8 mouse cellular contexts compared by ENCODE assay signal in genomic region chr3:32615376-32615775, GRCm38 (mm10). TPM values are rescaled to one million over a fixed set of nuclear protein-coding genes. Genes with fewer than 3 reads are reported as not detected.
A peak's percentile ranks its signal among the peaks of the same experiment; 100 is the strongest.
DNase-seq lines count a peak whose midpoint lies in the region; ATAC-seq and TF ChIP-seq lines count a peak whose summit lies in the region.

No protein-coding gene starts in this region.

- ATAC-seq in kidney, postnatal 0 days (replicated peaks; ENCODE audit: low FRiP score, low read depth), result no peak
- ATAC-seq in embryonic facial prominence, embryonic 11.5 days (replicated peaks; ENCODE audit: insufficient number of reproducible peaks, low FRiP score, low TSS enrichment, low read depth), result no peak
- no peak for ATAC-seq in intestine, embryonic 15.5 days
- no peak for ATAC-seq in neural tube, embryonic 12.5 days (ENCODE audit: low FRiP score, low read depth)

- H3K36me3 ChIP-seq in kidney, postnatal 0 days (ENCODE audit: insufficient read depth, low read length), result no peaks in the 10 kb centered on the region
- H3K36me3 ChIP-seq in embryonic facial prominence, embryonic 11.5 days (replicated peaks; ENCODE audit: control insufficient read depth, insufficient read depth, low read depth, low read length), result no peaks in the 10 kb centered on the region
- H3K36me3 ChIP-seq in intestine, embryonic 15.5 days, result no peaks in the 10 kb centered on the region
- H3K36me3 ChIP-seq in neural tube, embryonic 12.5 days, result no peaks in the 10 kb centered on the region

- H3K4me3 ChIP-seq in kidney, postnatal 0 days (replicated peaks; ENCODE audit: low read depth, low read length), result peak overlapping the region; percentile 60
- peak overlapping the region; percentile 65; the same call in 1 of the 2 replicates for H3K4me3 ChIP-seq in embryonic facial prominence, embryonic 11.5 days (ENCODE audit: low read depth, low read length)
- peak overlapping the region; percentile 71 for H3K4me3 ChIP-seq in intestine, embryonic 15.5 days (replicated peaks)
- H3K4me3 ChIP-seq in neural tube, embryonic 12.5 days, result no peak overlapping the region

- 46% methylated on average over 5 of the region's 5 CpGs for WGBS in kidney, postnatal 0 days
- 73% methylated on average over 5 of the region's 5 CpGs for WGBS in embryonic facial prominence, embryonic 11.5 days
- WGBS in intestine, embryonic 15.5 days, result 40% methylated on average over 5 of the region's 5 CpGs
- WGBS in neural tube, embryonic 12.5 days, result 84% methylated on average over 5 of the region's 5 CpGs

- no peaks in the 10 kb centered on the region for H3K27me3 ChIP-seq in kidney, postnatal 0 days (ENCODE audit: insufficient read depth, low read length)
- no peaks in the 10 kb centered on the region for H3K27me3 ChIP-seq in embryonic facial prominence, embryonic 11.5 days (ENCODE audit: control insufficient read depth, insufficient read depth, low read length)
- no peaks in the 10 kb centered on the region for H3K27me3 ChIP-seq in intestine, embryonic 15.5 days (replicated peaks)
- H3K27me3 ChIP-seq in neural tube, embryonic 12.5 days (replicated peaks), result no peaks in the 10 kb centered on the region

- H3K9ac ChIP-seq in kidney, postnatal 0 days (ENCODE audit: low read depth, low read length), result no peak overlapping the region
- no peak overlapping the region for H3K9ac ChIP-seq in embryonic facial prominence, embryonic 11.5 days (replicated peaks; ENCODE audit: low read length)
- H3K9ac ChIP-seq in intestine, embryonic 15.5 days, result no peak overlapping the region
- H3K9ac ChIP-seq in neural tube, embryonic 12.5 days, result no peak overlapping the region

- DNase-seq in kidney, postnatal 0 days (ENCODE audit: low spot score), result no peak
- DNase-seq in kidney, adult 8-10 months, result no peak
- no peak for DNase-seq in embryonic facial prominence, embryonic 11.5 days (ENCODE audit: low spot score)
- no peak for DNase-seq in cerebellum, adult 11 months
- DNase-seq in thymus, postnatal 25 days, result no peak
- no peak for DNase-seq in frontal cortex, postnatal 14 days (ENCODE audit: low spot score in 2 of 2)

- H3K4me2 ChIP-seq in kidney, postnatal 0 days (ENCODE audit: low read length), result peak overlapping the region; percentile 64
- H3K4me2 ChIP-seq in embryonic facial prominence, embryonic 11.5 days (ENCODE audit: low read depth, low read length), result peak overlapping the region; percentile 49
- peak overlapping the region; percentile 69 for H3K4me2 ChIP-seq in intestine, embryonic 15.5 days (replicated peaks)
- H3K4me2 ChIP-seq in neural tube, embryonic 12.5 days (replicated peaks), result peak overlapping the region; percentile 65

- H3K9me3 ChIP-seq in kidney, postnatal 0 days (replicated peaks; ENCODE audit: low read length), result no peaks in the 10 kb centered on the region
- H3K9me3 ChIP-seq in embryonic facial prominence, embryonic 11.5 days (replicated peaks; ENCODE audit: control insufficient read depth, low read length), result no peaks in the 10 kb centered on the region
- no peaks in the 10 kb centered on the region for H3K9me3 ChIP-seq in intestine, embryonic 15.5 days
- H3K9me3 ChIP-seq in neural tube, embryonic 12.5 days, result no peaks in the 10 kb centered on the region

- H3K27ac ChIP-seq in kidney, postnatal 0 days, result no peak overlapping the region
- no peak overlapping the region for H3K27ac ChIP-seq in embryonic facial prominence, embryonic 11.5 days (replicated peaks; ENCODE audit: low read depth, low read length)
- H3K27ac ChIP-seq in intestine, embryonic 15.5 days, result no peak overlapping the region
- H3K27ac ChIP-seq in neural tube, embryonic 12.5 days, result no peak overlapping the region

- no peaks in the 10 kb centered on the region for H3K4me1 ChIP-seq in kidney, postnatal 0 days (replicated peaks; ENCODE audit: insufficient read depth, low read length)
- H3K4me1 ChIP-seq in embryonic facial prominence, embryonic 11.5 days (ENCODE audit: control insufficient read depth, insufficient read depth, low read length), result no peaks in the 10 kb centered on the region
- no peaks in the 10 kb centered on the region; the same call in 1 of the 2 replicates for H3K4me1 ChIP-seq in intestine, embryonic 15.5 days (replicated peaks)
- H3K4me1 ChIP-seq in neural tube, embryonic 12.5 days, result no peaks in the 10 kb centered on the region

- TF ChIP-seq CTCF in kidney, postnatal 0 days (IDR thresholded peaks at IDR 0.05; ENCODE audit: low read depth), result no peak

RNA-seq across cellular contexts. Expression of gene Gnb4, which starts 1.0 kb away (rescaled TPM):
- polyA plus RNA-seq in kidney, postnatal 0 days (2015; fragmentation: Nextera tagmentation; extraction: Ambion mirVana), result 40.0 and 41.0 TPM in 2 replicates
- polyA plus RNA-seq in embryonic facial prominence, embryonic 11.5 days (2014; fragmentation: Nextera tagmentation; extraction: Ambion mirVana), result 47.3 and 48.5 TPM in 2 replicates
- polyA plus RNA-seq in intestine, embryonic 15.5 days (2015; fragmentation: Nextera tagmentation; extraction: Ambion mirVana), result 52.4 and 53.4 TPM in 2 replicates
- polyA plus RNA-seq in neural tube, embryonic 12.5 days (2016; fragmentation: Nextera tagmentation; extraction: Ambion mirVana), result 54.5 and 62.7 TPM in 2 replicates
